Mouse (Mus musculus) forebrain, embryonic 16.5 days (tissue): ENCODE measurements around the gene Ptger3. TPM values are rescaled to one million over a fixed set of nuclear protein-coding genes. Genes with fewer than 3 reads are reported as not detected.

Experiments
- ATAC-seq: fragments of 200-750 bp; cut with Nextera tagmentation; 2 replicates; pipeline ENCODE4 v1.8.0; 2017; ENCODE audit warnings: mild to moderate bottlenecking, moderate library complexity
- H3K27ac ChIP-seq: fragments of 300-500 bp; sonication (generic); 2 replicates; pipeline ENCODE4 v1.5.1; 2014; ENCODE audit warnings: low read length, control low read depth
- H3K27me3 ChIP-seq: fragments of 300-500 bp; sonication (generic); replicated peaks from 2 replicates; pipeline ENCODE4 v1.6.1; 2014; ENCODE audit warnings: low read length; ENCODE audit not compliant: control insufficient read depth, insufficient read depth
- H3K36me3 ChIP-seq: fragments of 300-500 bp; sonication (generic); 2 replicates; pipeline ENCODE4 v1.6.1; 2014; ENCODE audit not compliant: control insufficient read depth, insufficient read depth
- H3K4me1 ChIP-seq: fragments of 300-500 bp; sonication (generic); replicated peaks from 2 replicates; pipeline ENCODE4 v1.6.1; 2014; ENCODE audit warnings: low read length; ENCODE audit not compliant: control insufficient read depth, insufficient read depth
- H3K4me2 ChIP-seq: fragments of 300-500 bp; sonication (generic); 2 replicates; pipeline ENCODE4 v1.6.1; 2014; ENCODE audit warnings: mild to moderate bottlenecking, low read length, control low read depth
- H3K4me3 ChIP-seq: fragments of 300-500 bp; sonication (generic); replicated peaks from 2 replicates; pipeline ENCODE4 v1.5.1; 2014; ENCODE audit warnings: mild to moderate bottlenecking, low read length, control low read depth
- H3K9ac ChIP-seq: fragments of 300-500 bp; sonication (generic); replicated peaks from 2 replicates; pipeline ENCODE4 v1.6.1; 2014; ENCODE audit warnings: low read depth, low read length, control low read depth
- H3K9me3 ChIP-seq: fragments of 300-500 bp; sonication (generic); 2 replicates; pipeline ENCODE4 v1.6.1; 2016; ENCODE audit warnings: low read length; ENCODE audit not compliant: control insufficient read depth
- WGBS: fragments of 180-500 bp; shearing (Covaris S2); extraction: QIAGEN DNeasy Blood & Tissue Kit; methylation state at CpG from one replicate; pipeline ENCODE4 v1.1.7; 2014; 5-methylcytosine and 5-hydroxymethylcytosine counted together
- polyA plus RNA-seq: library from polyadenylated mRNA; unstranded; fragments of >200 nt; fragmentation: Nextera tagmentation; extraction: Ambion mirVana; gene quantifications from 2 replicates; pipeline ENCODE4 v1.2.1, GENCODE M21; 2015

The Ptger3 gene
- polyA plus RNA-seq, 1 experiment from 2014 or later, result 4.3 TPM

- no peak overlapping the region for H3K4me2 ChIP-seq
- 96% methylated on average over 3 of the region's 3 CpGs for WGBS
- H3K4me1 ChIP-seq, result no peaks in the 10 kb centered on the region
- H3K4me3 ChIP-seq, result no peak overlapping the region
- no peaks in the 10 kb centered on the region for H3K27me3 ChIP-seq
- H3K9ac ChIP-seq, result no peak overlapping the region
- H3K27ac ChIP-seq, result no peak overlapping the region
- ATAC-seq, result 0 out of 2 replicates have a peak, but pooled peaks have one; percentile 38
- H3K36me3 ChIP-seq, result peaks cover 30% of the 10 kb centered on the region
- no peaks in the 10 kb centered on the region for H3K9me3 ChIP-seq
Measured at GRCm38 (mm10) chr3:157549758-157550600, 16.7 kb upstream of the Ptger3 start.

- H3K27ac ChIP-seq, result no peak overlapping the region
- no peaks in the 10 kb centered on the region for H3K9me3 ChIP-seq
- H3K9ac ChIP-seq, result no peak overlapping the region
- 10% methylated on average over 2 of the region's 2 CpGs for WGBS
- H3K4me3 ChIP-seq, result no peak overlapping the region
- no peak overlapping the region for H3K4me2 ChIP-seq
- peak; percentile 22; the same call in 1 of the 2 replicates for ATAC-seq
- H3K4me1 ChIP-seq, result peaks cover 13% of the 10 kb centered on the region
- no peaks in the 10 kb centered on the region for H3K36me3 ChIP-seq
- H3K27me3 ChIP-seq, result peaks cover 28% of the 10 kb centered on the region
Measured at GRCm38 (mm10) chr3:157565196-157565595, 1.5 kb upstream of the Ptger3 start.

GRCm38 (mm10) chr3:157567566-157568132 is 957 bp downstream of the Ptger3 start:
- H3K9ac ChIP-seq, result peak overlapping the region; percentile 50
- H3K36me3 ChIP-seq, result no peaks in the 10 kb centered on the region
- H3K4me1 ChIP-seq, result peaks cover 13% of the 10 kb centered on the region
- 2% methylated on average over 34 of the region's 34 CpGs for whole genome bisulfite sequencing
- H3K4me3 ChIP-seq, result peak overlapping the region; percentile 56
- H3K4me2 ChIP-seq, result peak overlapping the region; percentile 88
- no peak overlapping the region for H3K27ac ChIP-seq
- H3K27me3 ChIP-seq, result peaks cover 28% of the 10 kb centered on the region
- no peaks in the 10 kb centered on the region for H3K9me3 ChIP-seq
- ATAC-seq, result peak; percentile 9; the same call in 1 of the 2 replicates

GRCm38 (mm10) chr3:157572011-157572410 is 5.3 kb downstream of the Ptger3 start:
- no peak for ATAC-seq
- 90% methylated on average over 6 of the region's 6 CpGs for WGBS
- no peak overlapping the region for H3K27ac ChIP-seq
- H3K4me3 ChIP-seq, result no peak overlapping the region
- H3K9me3 ChIP-seq, result no peaks in the 10 kb centered on the region
- peaks cover 8% of the 10 kb centered on the region for H3K4me1 ChIP-seq
- no peaks in the 10 kb centered on the region for H3K36me3 ChIP-seq
- H3K27me3 ChIP-seq, result peaks cover 21% of the 10 kb centered on the region
- H3K9ac ChIP-seq, result no peak overlapping the region
- no peak overlapping the region for H3K4me2 ChIP-seq

- H3K9ac ChIP-seq, result no peak overlapping the region
- H3K36me3 ChIP-seq, result no peaks in the 10 kb centered on the region
- no peak overlapping the region for H3K4me3 ChIP-seq
- no peak overlapping the region for H3K27ac ChIP-seq
- ATAC-seq, result no peak
- H3K9me3 ChIP-seq, result no peaks in the 10 kb centered on the region
- H3K4me1 ChIP-seq, result no peaks in the 10 kb centered on the region
- no peaks in the 10 kb centered on the region for H3K27me3 ChIP-seq
- no peak overlapping the region for H3K4me2 ChIP-seq
- 85% methylated on average over 9 of the region's 9 CpGs for WGBS
Measured at GRCm38 (mm10) chr3:157575441-157576342, 9.0 kb downstream of the Ptger3 start.

GRCm38 (mm10) chr3:157576343-157576722 is 9.6 kb downstream of the Ptger3 start:
- Histone ChIP-seq H3K4me3 (no peak overlapping the region), H3K27ac (no peak overlapping the region), H3K27me3 (no peaks in the 10 kb centered on the region), H3K4me2 (no peak overlapping the region), H3K9me3 (no peaks in the 10 kb centered on the region), H3K9ac (no peak overlapping the region), H3K4me1 (no peaks in the 10 kb centered on the region), H3K36me3 (no peaks in the 10 kb centered on the region)
- no peak for ATAC-seq
- 70% methylated on average over 1 of the region's 1 CpGs for WGBS

- Histone ChIP-seq H3K27ac (no peak overlapping the region), H3K9me3 (no peaks in the 10 kb centered on the region), H3K4me1 (no peaks in the 10 kb centered on the region), H3K27me3 (no peaks in the 10 kb centered on the region), H3K4me3 (no peak overlapping the region), H3K36me3 (no peaks in the 10 kb centered on the region), H3K9ac (no peak overlapping the region), H3K4me2 (no peak overlapping the region)
- 75% methylated on average over 1 of the region's 1 CpGs for WGBS
- ATAC-seq, result no peak
Measured at GRCm38 (mm10) chr3:157576862-157577261, 10.2 kb downstream of the Ptger3 start.

GRCm38 (mm10) chr3:157578469-157579170 is 11.9 kb downstream of the Ptger3 start:
- 91% methylated on average over 5 of the region's 5 CpGs for WGBS
- H3K4me3 ChIP-seq, result no peak overlapping the region
- no peak for ATAC-seq
- no peak overlapping the region for H3K9ac ChIP-seq
- H3K4me2 ChIP-seq, result no peak overlapping the region
- H3K4me1 ChIP-seq, result no peaks in the 10 kb centered on the region
- no peak overlapping the region for H3K27ac ChIP-seq
- H3K27me3 ChIP-seq, result no peaks in the 10 kb centered on the region
- H3K36me3 ChIP-seq, result no peaks in the 10 kb centered on the region
- H3K9me3 ChIP-seq, result no peaks in the 10 kb centered on the region
